Mouse (Mus musculus): ENCODE data around the gene Mapk1. TPM values are rescaled to one million over a fixed set of nuclear protein-coding genes. Genes with fewer than 3 reads are reported as not detected.

Mapk1 gene
- polyA plus RNA-seq, 1 experiment from 2014 or later = 149 TPM

- no peak overlapping the region for H3K27ac ChIP-seq
- H3K36me3 ChIP-seq (ENCODE audit: insufficient read depth, low read length) = no peaks in the 10 kb centered on the region
- H3K27me3 ChIP-seq (ENCODE audit: insufficient read depth, low read length) = no peaks in the 10 kb centered on the region
- 80% methylated on average over 3 of the region's 3 CpGs for WGBS
- no peak for ATAC-seq (replicated peaks; ENCODE audit: low FRiP score, low read depth)
- no peak overlapping the region for H3K4me3 ChIP-seq (replicated peaks; ENCODE audit: low read depth, low read length)
- DNase-seq (ENCODE audit: low spot score) = no peak
- no peak overlapping the region for H3K4me2 ChIP-seq (ENCODE audit: low read length)
- no peak overlapping the region for H3K9ac ChIP-seq (ENCODE audit: low read depth, low read length)
- no peaks in the 10 kb centered on the region for H3K4me1 ChIP-seq (replicated peaks; ENCODE audit: insufficient read depth, low read length)
- TF ChIP-seq CTCF (IDR thresholded peaks at IDR 0.05; ENCODE audit: low read depth) = no peak
- no peaks in the 10 kb centered on the region for H3K9me3 ChIP-seq (replicated peaks; ENCODE audit: low read length)
Observed at GRCm38 (mm10) chr16:16978061-16978460, 5.1 kb upstream of the Mapk1 start.

- no peak for ATAC-seq (replicated peaks; ENCODE audit: low FRiP score, low read depth)
- TF ChIP-seq CTCF (IDR thresholded peaks at IDR 0.05; ENCODE audit: low read depth) = no peak
Observed at GRCm38 (mm10) chr16:16978765-16979164, 4.4 kb upstream of the Mapk1 start.

GRCm38 (mm10) chr16:16982636-16983035 lies 546 bp upstream of the Mapk1 start:
- no peaks in the 10 kb centered on the region for H3K27me3 ChIP-seq (ENCODE audit: insufficient read depth, low read length)
- H3K4me2 ChIP-seq (ENCODE audit: low read length) = peak overlapping the region; percentile 77
- H3K9me3 ChIP-seq (replicated peaks; ENCODE audit: low read length) = no peaks in the 10 kb centered on the region
- H3K4me1 ChIP-seq (replicated peaks; ENCODE audit: insufficient read depth, low read length) = peaks cover 8% of the 10 kb centered on the region
- TF ChIP-seq CTCF (IDR thresholded peaks at IDR 0.05; ENCODE audit: low read depth) = no peak
- ATAC-seq (replicated peaks; ENCODE audit: low FRiP score, low read depth) = peak; percentile 9
- no peaks in the 10 kb centered on the region for H3K36me3 ChIP-seq (ENCODE audit: insufficient read depth, low read length)
- no peak for DNase-seq (ENCODE audit: low spot score)
- peak overlapping the region; percentile 97 for H3K27ac ChIP-seq
- H3K4me3 ChIP-seq (replicated peaks; ENCODE audit: low read depth, low read length) = peak overlapping the region; percentile 97
- 33% methylated on average over 1 of the region's 2 CpGs for WGBS
- peak overlapping the region; percentile 97 for H3K9ac ChIP-seq (ENCODE audit: low read depth, low read length)

More at GRCm38 (mm10) chr16:16978765-16979164, 4.4 kb upstream of the Mapk1 start:
- no peaks in the 10 kb centered on the region for H3K27me3 ChIP-seq (ENCODE audit: insufficient read depth, low read length)
- no peak overlapping the region for H3K27ac ChIP-seq
- H3K4me3 ChIP-seq (replicated peaks; ENCODE audit: low read depth, low read length) = no peak overlapping the region
- no peak overlapping the region for H3K4me2 ChIP-seq (ENCODE audit: low read length)
- H3K9ac ChIP-seq (ENCODE audit: low read depth, low read length) = no peak overlapping the region
- no peak for DNase-seq (ENCODE audit: low spot score)
- H3K36me3 ChIP-seq (ENCODE audit: insufficient read depth, low read length) = no peaks in the 10 kb centered on the region
- H3K9me3 ChIP-seq (replicated peaks; ENCODE audit: low read length) = no peaks in the 10 kb centered on the region
- 39% methylated on average over 2 of the region's 2 CpGs for WGBS
- no peaks in the 10 kb centered on the region for H3K4me1 ChIP-seq (replicated peaks; ENCODE audit: insufficient read depth, low read length)

- Histone ChIP-seq H3K9ac (ENCODE audit: low read depth, low read length) (peak overlapping the region; percentile 97), H3K36me3 (ENCODE audit: insufficient read depth, low read length) (no peaks in the 10 kb centered on the region), H3K9me3 (replicated peaks; ENCODE audit: low read length) (no peaks in the 10 kb centered on the region), H3K27me3 (ENCODE audit: insufficient read depth, low read length) (no peaks in the 10 kb centered on the region), H3K4me2 (ENCODE audit: low read length) (peak overlapping the region; percentile 77), H3K27ac (peak overlapping the region; percentile 97), H3K4me3 (replicated peaks; ENCODE audit: low read depth, low read length) (peak overlapping the region; percentile 97), H3K4me1 (replicated peaks; ENCODE audit: insufficient read depth, low read length) (peaks cover 8% of the 10 kb centered on the region)
- no peak for TF ChIP-seq CTCF (IDR thresholded peaks at IDR 0.05; ENCODE audit: low read depth)
- peak; percentile 67 for ATAC-seq (replicated peaks; ENCODE audit: low FRiP score, low read depth)
- under 1% methylated on average over 75 of the region's 75 CpGs for WGBS
- peak; percentile 87 for DNase-seq (ENCODE audit: low spot score)
Observed at GRCm38 (mm10) chr16:16983534-16984422, 596 bp downstream of the Mapk1 start.

GRCm38 (mm10) chr16:16984423-16984941 lies 1.3 kb downstream of the Mapk1 start:
- no peak overlapping the region for H3K27ac ChIP-seq
- H3K9ac ChIP-seq (ENCODE audit: low read depth, low read length) = peak overlapping the region; percentile 97
- peak overlapping the region; percentile 77 for H3K4me2 ChIP-seq (ENCODE audit: low read length)
- no peak for ATAC-seq (replicated peaks; ENCODE audit: low FRiP score, low read depth)
- no peaks in the 10 kb centered on the region for H3K27me3 ChIP-seq (ENCODE audit: insufficient read depth, low read length)
- WGBS = 9% methylated on average over 9 of the region's 9 CpGs
- H3K4me3 ChIP-seq (replicated peaks; ENCODE audit: low read depth, low read length) = peak overlapping the region; percentile 97
- no peaks in the 10 kb centered on the region for H3K9me3 ChIP-seq (replicated peaks; ENCODE audit: low read length)
- peaks cover 8% of the 10 kb centered on the region for H3K4me1 ChIP-seq (replicated peaks; ENCODE audit: insufficient read depth, low read length)
- no peak for DNase-seq (ENCODE audit: low spot score)
- TF ChIP-seq CTCF (IDR thresholded peaks at IDR 0.05; ENCODE audit: low read depth) = no peak
- no peaks in the 10 kb centered on the region for H3K36me3 ChIP-seq (ENCODE audit: insufficient read depth, low read length)

GRCm38 (mm10) chr16:16987248-16987647 lies 4.1 kb downstream of the Mapk1 start:
- no peak overlapping the region for H3K27ac ChIP-seq
- DNase-seq (ENCODE audit: low spot score) (no peak), ATAC-seq (replicated peaks; ENCODE audit: low FRiP score, low read depth) (no peak)
- no peak overlapping the region for H3K4me3 ChIP-seq (replicated peaks; ENCODE audit: low read depth, low read length)
- H3K36me3 ChIP-seq (ENCODE audit: insufficient read depth, low read length) = no peaks in the 10 kb centered on the region
- H3K9ac ChIP-seq (ENCODE audit: low read depth, low read length) = no peak overlapping the region
- H3K9me3 ChIP-seq (replicated peaks; ENCODE audit: low read length) = no peaks in the 10 kb centered on the region
- H3K4me2 ChIP-seq (ENCODE audit: low read length) = no peak overlapping the region
- H3K27me3 ChIP-seq (ENCODE audit: insufficient read depth, low read length) = no peaks in the 10 kb centered on the region
- H3K4me1 ChIP-seq (replicated peaks; ENCODE audit: insufficient read depth, low read length) = peaks cover 13% of the 10 kb centered on the region
- TF ChIP-seq CTCF (IDR thresholded peaks at IDR 0.05; ENCODE audit: low read depth) = no peak
- WGBS = 55% methylated on average over 2 of the region's 2 CpGs

Data from kidney, postnatal 0 days (tissue).